Mouse (Mus musculus) adrenal gland, postnatal 14 days (tissue): Measurements from ENCODE around the gene Nsun7. TPM values are rescaled to one million over a fixed set of nuclear protein-coding genes. Genes with fewer than 3 reads are reported as not detected.

Experiments used
- DNase-seq: peaks from one replicate; pipeline ENCODE4 v3.0.0; 2021; ENCODE audit warnings: mixed read lengths
- total RNA-seq: library from RNA; stranded (reverse); gene quantifications from 2 replicates; pipeline ENCODE4 v1.2.3, GENCODE M21; 2021

Nsun7 gene
- total RNA-seq, 1 experiment from 2014 or later: 0.48 TPM

- DNase-seq: no peak
Observed at GRCm38 (mm10) chr5:66279650-66280049, 20.0 kb downstream of the Nsun7 start.

- no peak for DNase-seq
Observed at GRCm38 (mm10) chr5:66280742-66281141, 21.0 kb downstream of the Nsun7 start.

- DNase-seq: peak; percentile 38
Observed at GRCm38 (mm10) chr5:66294106-66294625, 34.5 kb downstream of the Nsun7 start.

- no peak for DNase-seq
Observed at GRCm38 (mm10) chr5:66294952-66295351, 35.3 kb downstream of the Nsun7 start.

- no peak for DNase-seq
Observed at GRCm38 (mm10) chr5:66296116-66296515, 36.4 kb downstream of the Nsun7 start.

- peak; percentile 49 for DNase-seq
Observed at GRCm38 (mm10) chr5:66298856-66299255, 39.2 kb downstream of the Nsun7 start.

GRCm38 (mm10) chr5:66300576-66300975, 40.9 kb downstream of the Nsun7 start:
- DNase-seq: no peak

- DNase-seq: no peak
Observed at GRCm38 (mm10) chr5:66302085-66302815, 42.6 kb downstream of the Nsun7 start.

GRCm38 (mm10) chr5:66302873-66303272, 43.2 kb downstream of the Nsun7 start:
- DNase-seq: no peak

GRCm38 (mm10) chr5:66304300-66305067, 44.8 kb downstream of the Nsun7 start:
- DNase-seq: no peak

GRCm38 (mm10) chr5:66305511-66305910, 45.8 kb downstream of the Nsun7 start:
- no peak for DNase-seq

GRCm38 (mm10) chr5:66310328-66310727, 50.6 kb downstream of the Nsun7 start:
- DNase-seq: no peak

GRCm38 (mm10) chr5:66310806-66311205, 51.1 kb downstream of the Nsun7 start:
- DNase-seq: no peak

GRCm38 (mm10) chr5:66315791-66316190, 56.1 kb downstream of the Nsun7 start:
- no peak for DNase-seq

- peak; percentile 82 for DNase-seq
Observed at GRCm38 (mm10) chr5:66319341-66319740, 59.6 kb downstream of the Nsun7 start.

GRCm38 (mm10) chr5:66319827-66320404, 60.2 kb downstream of the Nsun7 start:
- DNase-seq: no peak

GRCm38 (mm10) chr5:66323131-66323530, 63.4 kb downstream of the Nsun7 start:
- DNase-seq: no peak

GRCm38 (mm10) chr5:66323603-66324002, 63.9 kb downstream of the Nsun7 start:
- no peak for DNase-seq

GRCm38 (mm10) chr5:66326395-66326794, 66.7 kb downstream of the Nsun7 start:
- DNase-seq: peak; percentile 50

- DNase-seq: no peak
Observed at GRCm38 (mm10) chr5:66327949-66328726, 68.4 kb downstream of the Nsun7 start.

GRCm38 (mm10) chr5:66328766-66329165, 69.1 kb downstream of the Nsun7 start:
- DNase-seq: no peak

- no peak for DNase-seq
Observed at GRCm38 (mm10) chr5:66330806-66331205, 71.1 kb downstream of the Nsun7 start.
